Mouse (Mus musculus) spleen, adult 2 months (tissue): ENCODE data around the gene Golt1b. TPM values are rescaled to one million over a fixed set of nuclear protein-coding genes. Genes with fewer than 3 reads are reported as not detected.

Source experiments
- DNase-seq, 2 experiments: peaks; one replicate each; pipeline versions ENCODE4 v3.0.0 to v3.0.0-alpha.2; 2012 to 2021; ENCODE audit warnings: low spot score in 2 of 2, low read depth in 1 of 2
- H3K27ac ChIP-seq: fragments of 200-500 bp; 2 replicates; pipeline ENCODE4 v1.5.1; 2012; ENCODE audit warnings: low read length, inconsistent platforms; ENCODE audit not compliant: insufficient read depth
- H3K27me3 ChIP-seq: fragments of 200-500 bp; 2 replicates; pipeline ENCODE4 v1.6.1; 2012; ENCODE audit warnings: mild to moderate bottlenecking, moderate library complexity, low read length, inconsistent platforms; ENCODE audit not compliant: control insufficient read depth, insufficient read depth
- H3K36me3 ChIP-seq: fragments of 200-500 bp; 2 replicates; pipeline ENCODE4 v1.6.1; 2012; ENCODE audit warnings: mild to moderate bottlenecking, low read length, inconsistent platforms; ENCODE audit not compliant: control insufficient read depth, insufficient read depth
- H3K4me1 ChIP-seq: fragments of 200-500 bp; 2 replicates; pipeline ENCODE4 v1.6.1; 2011; ENCODE audit warnings: inconsistent platforms; ENCODE audit not compliant: control insufficient read depth, insufficient read depth, insufficient read length
- H3K4me3 ChIP-seq: fragments of 200-500 bp; 2 replicates; pipeline ENCODE4 v1.5.1; 2011; ENCODE audit warnings: mild to moderate bottlenecking, inconsistent platforms; ENCODE audit not compliant: insufficient read depth, insufficient read length; ENCODE audit errors: extremely low read depth
- CTCF ChIP-seq: fragments of 200-500 bp; IDR thresholded peaks from 2 replicates; pipeline ENCODE4 v1.5.1; 2011; ENCODE audit warnings: mild to moderate bottlenecking, inconsistent platforms; ENCODE audit not compliant: insufficient read depth, insufficient read length, insufficient replicate concordance; ENCODE audit errors: extremely low read depth
- POLR2A ChIP-seq: fragments of 200-500 bp; IDR thresholded peaks from 2 replicates; pipeline ENCODE4 v1.6.1; 2011; ENCODE audit warnings: low read depth, low read length, inconsistent platforms
- WGBS: fragments of 180-500 bp; shearing (Covaris S2); methylation state at CpG from one replicate; pipeline ENCODE4 v1.1.7; 2018; 5-methylcytosine and 5-hydroxymethylcytosine counted together
- polyA plus RNA-seq: library from polyadenylated mRNA; depleted of rRNA; stranded (reverse); fragments of >200 nt; gene quantifications from 2 replicates; pipeline ENCODE4 v1.2.3, GENCODE M21; 2012

The Golt1b gene
- polyA plus RNA-seq, 1 experiment, result 3.1 TPM

- Histone ChIP-seq H3K27ac (no peak overlapping the region), H3K27me3 (no peaks in the 10 kb centered on the region), H3K36me3 (peaks cover 34% of the 10 kb centered on the region), H3K4me1 (no peaks in the 10 kb centered on the region), H3K4me3 (no peak overlapping the region)
- 92% methylated on average over 10 of the region's 10 CpGs for WGBS
- TF ChIP-seq POLR2A, result no peak
- TF ChIP-seq CTCF, result no peak
- no peak for DNase-seq
Observed at GRCm38 (mm10) chr6:142366473-142367018, 20.5 kb upstream of the Golt1b start.

GRCm38 (mm10) chr6:142367565-142367964 is 19.5 kb upstream of the Golt1b start:
- 93% methylated on average over 3 of the region's 3 CpGs for WGBS
- H3K36me3 ChIP-seq, result peaks cover 37% of the 10 kb centered on the region

GRCm38 (mm10) chr6:142369568-142369967 is 17.5 kb upstream of the Golt1b start:
- WGBS, result 98% methylated on average over 3 of the region's 3 CpGs

More at GRCm38 (mm10) chr6:142367565-142367964, 19.5 kb upstream of the Golt1b start:
- Histone ChIP-seq H3K4me1 (no peaks in the 10 kb centered on the region), H3K27me3 (no peaks in the 10 kb centered on the region), H3K27ac (no peak overlapping the region), H3K4me3 (no peak overlapping the region)
- DNase-seq, result no peak
- TF ChIP-seq POLR2A, result no peak
- TF ChIP-seq CTCF, result no peak

GRCm38 (mm10) chr6:142377081-142377480 is 9.9 kb upstream of the Golt1b start:
- Histone ChIP-seq H3K4me1 (no peaks in the 10 kb centered on the region), H3K4me3 (no peak overlapping the region), H3K27ac (no peak overlapping the region), H3K27me3 (no peaks in the 10 kb centered on the region), H3K36me3 (peaks cover 31% of the 10 kb centered on the region)
- 67% methylated on average over 1 of the region's 1 CpGs for WGBS
- DNase-seq, result no peak
- TF ChIP-seq POLR2A (no peak), CTCF (no peak)

More at GRCm38 (mm10) chr6:142369568-142369967, 17.5 kb upstream of the Golt1b start:
- Histone ChIP-seq H3K4me3 (no peak overlapping the region), H3K36me3 (peaks cover 37% of the 10 kb centered on the region), H3K4me1 (no peaks in the 10 kb centered on the region), H3K27ac (no peak overlapping the region), H3K27me3 (no peaks in the 10 kb centered on the region)
- DNase-seq, result no peak
- TF ChIP-seq POLR2A, result no peak
- TF ChIP-seq CTCF, result no peak

- Histone ChIP-seq H3K27ac (no peak overlapping the region), H3K27me3 (no peaks in the 10 kb centered on the region), H3K4me3 (no peak overlapping the region), H3K36me3 (peaks cover 24% of the 10 kb centered on the region), H3K4me1 (no peaks in the 10 kb centered on the region)
- no peak for TF ChIP-seq CTCF
- no peak for TF ChIP-seq POLR2A
- WGBS, result 97% methylated on average over 8 of the region's 8 CpGs
- no peak for DNase-seq
Observed at GRCm38 (mm10) chr6:142378576-142379330, 8.3 kb upstream of the Golt1b start.

- no peak overlapping the region for H3K4me3 ChIP-seq
- WGBS, result 88% methylated on average over 6 of the region's 6 CpGs
- H3K27ac ChIP-seq, result no peak overlapping the region
- H3K4me1 ChIP-seq, result no peaks in the 10 kb centered on the region
- no peak for TF ChIP-seq POLR2A
- TF ChIP-seq CTCF, result no peak
- no peak for DNase-seq
- H3K36me3 ChIP-seq, result peaks cover 19% of the 10 kb centered on the region
- H3K27me3 ChIP-seq, result no peaks in the 10 kb centered on the region
Observed at GRCm38 (mm10) chr6:142379961-142380360, 7.1 kb upstream of the Golt1b start.

GRCm38 (mm10) chr6:142381615-142382014 is 5.4 kb upstream of the Golt1b start:
- no peak overlapping the region for H3K4me3 ChIP-seq
- no peaks in the 10 kb centered on the region for H3K27me3 ChIP-seq
- no peak for TF ChIP-seq CTCF
- TF ChIP-seq POLR2A, result no peak
- DNase-seq, result no peak
- 95% methylated on average over 7 of the region's 7 CpGs for WGBS
- H3K36me3 ChIP-seq, result peaks cover 6% of the 10 kb centered on the region
- no peaks in the 10 kb centered on the region for H3K4me1 ChIP-seq
- no peak overlapping the region for H3K27ac ChIP-seq
